Mouse (Mus musculus) kidney, postnatal 25 days (tissue): Measurements from ENCODE around the gene Cdk16.

ENCODE experiments used
- DNase-seq, 2 experiments: peaks; one replicate each; pipeline ENCODE4 v3.0.0; 2021; ENCODE audit warnings: mixed read lengths in 2 of 2

Gene Cdk16

GRCm38 (mm10) chrX:20687519-20688067 is at the start of gene Cdk16:
Gene Cdk16 (plus strand): TSS chrX:20687954.
- peak; percentile 90 to 95 for DNase-seq

- peak; percentile 41 to 60 for DNase-seq
These were observed 49.6 kb upstream of the Cdk16 start for GRCm38 (mm10) chrX:20638141-20638540.

GRCm38 (mm10) chrX:20644780-20645179 is 43.0 kb upstream of the Cdk16 start:
- peak in 1 of 2 experiments; percentile 44 for DNase-seq

GRCm38 (mm10) chrX:20657593-20657992 is 30.2 kb upstream of the Cdk16 start:
- DNase-seq = no peak

- peak; percentile 73 to 83 for DNase-seq
These were observed 29.6 kb upstream of the Cdk16 start, which contains the start of gene Uba1 for GRCm38 (mm10) chrX:20658026-20658652. Gene Uba1 (plus strand): TSS chrX:20658326.

- peak in 1 of 2 experiments; percentile 5 for DNase-seq
These were observed 28.8 kb upstream of the Cdk16 start for GRCm38 (mm10) chrX:20658891-20659406.

- DNase-seq = peak in 1 of 2 experiments; percentile 6
These were observed 25.4 kb upstream of the Cdk16 start for GRCm38 (mm10) chrX:20662317-20662715.

GRCm38 (mm10) chrX:20662716-20663443 is 24.9 kb upstream of the Cdk16 start:
- peak; percentile 90 to 91 for DNase-seq

GRCm38 (mm10) chrX:20663444-20663790 is 24.3 kb upstream of the Cdk16 start:
- peak in 1 of 2 experiments; percentile 10 for DNase-seq

GRCm38 (mm10) chrX:20688068-20688547 is 354 bp downstream of the Cdk16 start:
- DNase-seq = peak; percentile 79 to 91

- peak; percentile 66 to 84 for DNase-seq
These were observed 861 bp downstream of the Cdk16 start for GRCm38 (mm10) chrX:20688615-20689014.

- DNase-seq = no peak
These were observed 3.8 kb downstream of the Cdk16 start for GRCm38 (mm10) chrX:20691566-20691965.

- DNase-seq = no peak
These were observed 4.9 kb downstream of the Cdk16 start for GRCm38 (mm10) chrX:20692616-20693015.

- DNase-seq = no peak
These were observed 8.1 kb downstream of the Cdk16 start for GRCm38 (mm10) chrX:20695842-20696241.

- peak in 1 of 2 experiments; percentile 12 for DNase-seq
These were observed 16.1 kb downstream of the Cdk16 start, which contains the start of gene Usp11 for GRCm38 (mm10) chrX:20703741-20704290. Gene Usp11 (plus strand): TSS chrX:20703906.

GRCm38 (mm10) chrX:20704295-20705082 is 16.7 kb downstream of the Cdk16 start:
- peak; percentile 79 to 89 for DNase-seq

GRCm38 (mm10) chrX:20705083-20705402 is 17.3 kb downstream of the Cdk16 start:
- no peak for DNase-seq

GRCm38 (mm10) chrX:20728681-20729080 is 40.9 kb downstream of the Cdk16 start:
- no peak for DNase-seq

- DNase-seq = peak; percentile 2 to 38
These were observed 42.3 kb downstream of the Cdk16 start for GRCm38 (mm10) chrX:20730048-20730447.

- DNase-seq = no peak
These were observed 48.7 kb downstream of the Cdk16 start for GRCm38 (mm10) chrX:20736479-20736878.

- no peak for DNase-seq
These were observed 61.1 kb downstream of the Cdk16 start for GRCm38 (mm10) chrX:20748829-20749228.
